Mouse (Mus musculus) heart, embryonic 10.5 days (tissue): ENCODE data around the gene Ercc6. TPM values are rescaled to one million over a fixed set of nuclear protein-coding genes. Genes with fewer than 3 reads are reported as not detected.

Experiments
- DNase-seq: peaks from one replicate; pipeline ENCODE4 v3.0.0-alpha.2; 2017; ENCODE audit warnings: low spot score
- H3K27ac ChIP-seq: fragments of 300-500 bp; sonication (generic); 2 replicates; pipeline ENCODE4 v1.5.1; 2016; ENCODE audit warnings: mild to moderate bottlenecking
- H3K27me3 ChIP-seq: fragments of 300-500 bp; sonication (generic); 2 replicates; pipeline ENCODE4 v1.6.1; 2016; ENCODE audit warnings: mild to moderate bottlenecking; ENCODE audit not compliant: poor library complexity, insufficient read depth, severe bottlenecking
- H3K36me3 ChIP-seq: fragments of 300-500 bp; sonication (generic); 2 replicates; pipeline ENCODE4 v1.6.1; 2016; ENCODE audit warnings: mild to moderate bottlenecking, moderate library complexity
- H3K4me1 ChIP-seq: fragments of 300-500 bp; sonication (generic); 2 replicates; pipeline ENCODE4 v1.6.1; 2016; ENCODE audit warnings: mild to moderate bottlenecking
- H3K4me3 ChIP-seq: fragments of 300-500 bp; sonication (generic); 2 replicates; pipeline ENCODE4 v1.5.1; 2016; ENCODE audit warnings: mild to moderate bottlenecking, moderate library complexity
- H3K9me3 ChIP-seq: fragments of 300-500 bp; sonication (generic); 2 replicates; pipeline ENCODE4 v1.6.1; 2016; ENCODE audit warnings: mild to moderate bottlenecking, moderate library complexity
- WGBS: fragments of 180-500 bp; shearing (Covaris S2); methylation state at CpG from one replicate; pipeline ENCODE4 v1.1.7; 2016; 5-methylcytosine and 5-hydroxymethylcytosine counted together
- polyA plus RNA-seq: library from polyadenylated mRNA; unstranded; fragments of >200 nt; fragmentation: Nextera tagmentation; extraction: Ambion mirVana; gene quantifications from 2 replicates; pipeline ENCODE4 v1.2.1, GENCODE M21; 2016

Gene Ercc6
- polyA plus RNA-seq, 1 experiment from 2014 or later = 23.5 TPM

DNA sequence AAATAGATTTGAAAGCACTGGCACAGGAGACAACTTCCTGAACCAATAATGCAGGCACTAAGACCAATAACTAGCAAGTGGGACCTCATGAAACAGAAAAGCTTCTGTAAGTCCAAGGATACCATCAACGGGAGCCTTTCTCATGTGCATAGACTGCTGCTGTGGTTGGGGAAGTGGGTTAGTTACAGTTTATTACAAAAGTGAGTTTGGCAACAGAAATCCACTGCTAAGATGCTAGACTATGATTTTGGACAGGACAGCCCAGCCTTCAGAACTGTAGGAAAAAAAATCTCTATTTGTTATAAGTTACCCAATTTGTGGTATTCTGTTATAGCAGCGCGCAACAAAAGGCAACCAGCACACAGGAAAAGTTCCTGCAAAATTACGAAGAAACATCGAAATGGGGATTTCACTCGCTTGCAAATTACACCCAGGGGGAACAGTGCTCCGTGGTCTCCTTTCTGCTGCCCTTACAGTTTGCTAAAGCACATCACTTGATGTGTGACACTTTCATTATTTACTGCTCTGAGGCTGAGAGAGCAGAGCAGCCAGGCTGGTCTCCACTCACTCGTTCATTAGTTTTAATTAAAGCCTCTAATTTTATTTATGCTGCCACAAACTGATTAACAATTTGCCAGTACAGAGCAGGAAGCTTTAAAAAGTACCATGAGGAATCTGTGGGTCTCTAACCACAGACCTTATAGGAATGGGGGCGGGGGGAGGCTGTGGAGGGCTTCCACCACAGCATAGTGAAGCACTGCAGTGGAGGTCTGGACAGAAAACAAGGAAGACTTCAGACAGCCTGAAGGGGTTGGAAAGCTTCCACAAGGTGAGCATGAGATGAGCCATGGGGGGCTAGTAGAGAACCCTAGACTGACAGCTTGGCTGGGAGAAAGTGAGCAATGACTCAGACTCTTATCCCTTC is 10.3 kb upstream of the Ercc6 start:
- Histone ChIP-seq H3K36me3 (no peaks in the 10 kb centered on the region), H3K9me3 (no peaks in the 10 kb centered on the region), H3K4me3 (no peak overlapping the region), H3K27me3 (no peaks in the 10 kb centered on the region), H3K4me1 (no peaks in the 10 kb centered on the region), H3K27ac (no peak overlapping the region)
- no peak for DNase-seq
- WGBS = 75% methylated on average over 9 of the region's 9 CpGs

- no peak for DNase-seq
- H3K36me3 ChIP-seq = no peaks in the 10 kb centered on the region
- no peak overlapping the region for H3K4me3 ChIP-seq
- H3K27me3 ChIP-seq = no peaks in the 10 kb centered on the region
- 79% methylated on average over 1 of the region's 1 CpGs for WGBS
- no peak overlapping the region for H3K27ac ChIP-seq
- H3K4me1 ChIP-seq = no peaks in the 10 kb centered on the region
- H3K9me3 ChIP-seq = no peaks in the 10 kb centered on the region
These were observed 9.4 kb upstream of the Ercc6 start for GRCm38 (mm10) chr14:32503897-32504296.

GRCm38 (mm10) chr14:32506329-32506728 is 7.0 kb upstream of the Ercc6 start:
- DNase-seq = no peak
- Histone ChIP-seq H3K36me3 (no peaks in the 10 kb centered on the region), H3K27me3 (no peaks in the 10 kb centered on the region), H3K9me3 (no peaks in the 10 kb centered on the region), H3K4me1 (no peaks in the 10 kb centered on the region), H3K27ac (no peak overlapping the region), H3K4me3 (no peak overlapping the region)
- 81% methylated on average over 10 of the region's 10 CpGs for WGBS

DNA sequence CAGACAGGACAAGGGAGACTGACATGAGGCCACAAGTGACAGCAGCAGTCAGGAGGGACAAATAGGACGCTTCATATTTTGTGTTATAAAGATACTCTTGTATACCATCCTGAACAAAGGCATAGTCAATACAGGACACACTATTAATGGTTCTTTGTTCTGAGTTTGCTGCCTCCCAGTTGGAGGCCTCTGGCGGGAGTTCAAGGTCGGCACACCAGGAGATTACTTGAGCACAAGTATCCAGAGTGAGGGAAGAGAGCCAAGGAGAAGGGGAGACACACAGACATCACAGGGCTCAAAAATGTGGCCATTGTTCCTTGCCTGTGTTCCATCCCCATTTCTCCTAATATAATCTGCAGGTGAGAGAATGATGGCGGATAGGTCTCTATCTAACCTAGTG is 6.1 kb upstream of the Ercc6 start:
- H3K27me3 ChIP-seq = no peaks in the 10 kb centered on the region
- H3K36me3 ChIP-seq = no peaks in the 10 kb centered on the region
- no peak overlapping the region for H3K4me3 ChIP-seq
- no peaks in the 10 kb centered on the region for H3K4me1 ChIP-seq
- 83% methylated on average over 4 of the region's 4 CpGs for WGBS
- no peak for DNase-seq
- H3K9me3 ChIP-seq = no peaks in the 10 kb centered on the region
- no peak overlapping the region for H3K27ac ChIP-seq

- 51% methylated on average over 10 of the region's 10 CpGs for WGBS
- no peak overlapping the region for H3K27ac ChIP-seq
- H3K27me3 ChIP-seq = no peaks in the 10 kb centered on the region
- no peak for DNase-seq
- no peaks in the 10 kb centered on the region for H3K36me3 ChIP-seq
- no peak overlapping the region for H3K4me3 ChIP-seq
- H3K4me1 ChIP-seq = peaks cover 4% of the 10 kb centered on the region
- no peaks in the 10 kb centered on the region for H3K9me3 ChIP-seq
These were observed 5.1 kb upstream of the Ercc6 start for GRCm38 (mm10) chr14:32508105-32508835.

- no peak overlapping the region for H3K4me3 ChIP-seq
- no peak overlapping the region for H3K27ac ChIP-seq
- WGBS = 82% methylated on average over 6 of the region's 6 CpGs
- H3K4me1 ChIP-seq = peaks cover 16% of the 10 kb centered on the region
- no peaks in the 10 kb centered on the region for H3K36me3 ChIP-seq
- no peaks in the 10 kb centered on the region for H3K9me3 ChIP-seq
- DNase-seq = no peak
- no peaks in the 10 kb centered on the region for H3K27me3 ChIP-seq
These were observed 3.8 kb upstream of the Ercc6 start for GRCm38 (mm10) chr14:32509443-32509961.

DNA sequence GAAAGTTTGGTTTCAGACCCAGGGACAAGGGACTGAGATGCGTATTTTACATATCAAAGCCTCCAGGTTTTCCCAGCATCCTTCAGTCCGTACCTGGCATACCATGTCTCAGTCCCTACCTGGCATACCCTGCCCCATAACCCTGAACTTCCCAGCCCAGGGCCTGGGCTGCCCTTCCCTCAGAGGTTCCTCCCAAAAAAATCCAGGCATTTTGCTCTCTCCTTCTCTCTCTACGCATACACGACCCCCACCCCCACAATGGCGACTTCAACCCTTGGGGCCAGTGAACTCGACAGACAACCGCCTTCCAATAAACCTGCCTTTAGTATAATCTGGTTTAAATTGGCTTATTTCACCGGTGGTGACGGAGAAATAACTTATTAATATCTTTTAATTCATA is 409 bp upstream of the Ercc6 start:
- H3K27ac ChIP-seq = peak overlapping the region; percentile 97
- H3K4me1 ChIP-seq = peaks cover 18% of the 10 kb centered on the region
- peaks cover 12% of the 10 kb centered on the region for H3K36me3 ChIP-seq
- 48% methylated on average over 9 of the region's 9 CpGs for WGBS
- H3K9me3 ChIP-seq = no peaks in the 10 kb centered on the region
- H3K4me3 ChIP-seq = peak overlapping the region; percentile 91
- DNase-seq = no peak
- H3K27me3 ChIP-seq = no peaks in the 10 kb centered on the region

- Histone ChIP-seq H3K27ac (no peak overlapping the region), H3K4me3 (no peak overlapping the region), H3K4me1 (peaks cover 18% of the 10 kb centered on the region), H3K27me3 (no peaks in the 10 kb centered on the region), H3K36me3 (peaks cover 44% of the 10 kb centered on the region), H3K9me3 (no peaks in the 10 kb centered on the region)
- 87% methylated on average over 1 of the region's 1 CpGs for WGBS
- no peak for DNase-seq
These were observed 2.8 kb downstream of the Ercc6 start for GRCm38 (mm10) chr14:32516086-32516485.

DNA sequence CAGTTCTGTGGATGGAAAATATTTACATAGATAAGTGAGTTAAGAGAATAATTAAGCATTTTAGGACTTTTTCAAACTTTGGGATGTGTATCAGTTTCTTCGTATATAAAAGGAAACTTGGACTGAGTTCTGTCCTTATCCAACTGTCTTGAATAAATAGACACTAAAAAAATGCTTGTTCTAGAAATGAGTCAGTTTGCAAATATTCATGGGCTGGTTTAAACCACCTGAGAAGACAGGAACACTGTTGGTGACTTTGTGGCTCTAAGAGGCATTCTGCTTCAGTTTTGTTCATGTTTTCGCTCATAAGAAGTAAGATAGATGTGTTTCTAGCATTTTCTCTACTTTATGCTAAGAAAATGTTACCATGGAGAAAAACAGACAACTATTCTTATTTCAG is 5.2 kb downstream of the Ercc6 start:
- Histone ChIP-seq H3K27ac (no peak overlapping the region), H3K27me3 (no peaks in the 10 kb centered on the region), H3K36me3 (peaks cover 50% of the 10 kb centered on the region), H3K4me3 (no peak overlapping the region), H3K4me1 (peaks cover 11% of the 10 kb centered on the region), H3K9me3 (no peaks in the 10 kb centered on the region)
- WGBS = 89% methylated on average over 2 of the region's 2 CpGs
- DNase-seq = no peak

DNA sequence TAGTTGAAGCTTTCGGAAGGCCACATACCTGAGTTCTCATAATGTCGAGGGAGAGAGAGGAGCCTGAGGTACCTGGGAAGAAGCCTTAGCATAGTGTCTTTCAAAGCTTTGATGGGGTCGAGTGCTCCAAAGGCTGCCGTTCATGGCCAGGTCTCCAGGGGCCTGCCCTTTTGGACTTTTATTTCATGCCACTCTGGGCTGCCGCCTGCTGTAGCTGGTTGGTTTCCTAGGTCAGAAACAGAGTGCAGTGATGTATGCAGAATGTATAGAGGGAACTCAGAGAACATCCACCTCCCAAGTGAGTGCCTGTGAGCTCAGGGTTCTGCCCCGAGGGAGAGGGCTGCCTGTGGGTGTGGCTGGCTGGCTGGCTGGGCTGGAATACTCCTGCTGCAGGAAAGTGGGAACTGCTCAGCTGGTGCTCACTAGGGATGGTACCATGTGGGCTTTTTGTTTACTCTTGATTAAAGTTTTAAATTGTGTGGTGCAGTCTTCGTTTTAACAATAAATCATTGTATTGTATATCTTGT is 7.1 kb downstream of the Ercc6 start:
- H3K4me1 ChIP-seq = no peaks in the 10 kb centered on the region
- no peaks in the 10 kb centered on the region for H3K9me3 ChIP-seq
- H3K36me3 ChIP-seq = peaks cover 55% of the 10 kb centered on the region
- 77% methylated on average over 7 of the region's 7 CpGs for WGBS
- no peak overlapping the region for H3K27ac ChIP-seq
- DNase-seq = no peak
- H3K27me3 ChIP-seq = no peaks in the 10 kb centered on the region
- H3K4me3 ChIP-seq = no peak overlapping the region

GRCm38 (mm10) chr14:32522336-32522735 is 9.0 kb downstream of the Ercc6 start:
- no peaks in the 10 kb centered on the region for H3K9me3 ChIP-seq
- WGBS = 76% methylated on average over 2 of the region's 2 CpGs
- H3K36me3 ChIP-seq = peaks cover 63% of the 10 kb centered on the region
- no peak for DNase-seq
- H3K27ac ChIP-seq = no peak overlapping the region
- H3K27me3 ChIP-seq = no peaks in the 10 kb centered on the region
- H3K4me1 ChIP-seq = no peaks in the 10 kb centered on the region
- no peak overlapping the region for H3K4me3 ChIP-seq

- Histone ChIP-seq H3K4me3 (no peak overlapping the region), H3K4me1 (no peaks in the 10 kb centered on the region), H3K27me3 (no peaks in the 10 kb centered on the region), H3K9me3 (no peaks in the 10 kb centered on the region), H3K36me3 (peaks cover 55% of the 10 kb centered on the region), H3K27ac (no peak overlapping the region)
- 89% methylated on average over 1 of the region's 1 CpGs for WGBS
- no peak for DNase-seq
These were observed 10.8 kb downstream of the Ercc6 start for GRCm38 (mm10) chr14:32524071-32524470.
